Mouse (Mus musculus) right cerebral cortex, adult 18-20 months (tissue): ENCODE measurements at regions not wholly inside any gene's neighbourhood (a gene's known extent, or its start where the extent isn't known, plus 50 kb on each side); places are given as distances from the start of the nearest gene placed in this dataset.
A peak's percentile ranks its signal among the peaks of the same experiment; 100 is the strongest.

Experiments used
- DNase-seq: peaks from one replicate; pipeline ENCODE4 v3.0.0; 2022; ENCODE audit warnings: mixed read lengths

GRCm38 (mm10) chr14:71891667-71892066 lies 600.0 kb downstream of the Gm9195 start:
- peak; percentile 17 for DNase-seq

GRCm38 (mm10) chr14:71882871-71883270 lies 608.8 kb downstream of the Gm9195 start:
- peak; percentile 13 for DNase-seq

DNA sequence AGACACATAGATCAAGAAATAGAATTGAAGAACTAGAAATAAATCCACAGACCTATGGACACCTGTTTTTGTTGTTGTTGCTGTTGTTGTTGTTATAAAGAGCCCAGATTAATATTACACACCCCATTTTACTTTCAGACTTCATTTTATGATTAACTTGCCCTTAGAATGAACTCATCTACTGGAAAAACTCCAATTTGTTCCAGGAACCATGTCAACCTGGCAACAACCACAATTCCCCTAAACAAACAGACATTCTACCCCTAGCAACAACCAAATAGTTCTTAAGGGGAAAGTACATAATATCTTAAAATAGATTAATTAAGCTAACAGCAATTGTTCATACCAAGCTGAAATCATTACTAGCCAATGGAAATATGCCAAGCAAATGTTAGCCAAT lies 646.1 kb downstream of the Gm9195 start:
- no peak for DNase-seq

- DNase-seq, result no peak
Measured at GRCm38 (mm10) chr14:71808863-71809487, 682.7 kb downstream of the Gm9195 start.

DNA sequence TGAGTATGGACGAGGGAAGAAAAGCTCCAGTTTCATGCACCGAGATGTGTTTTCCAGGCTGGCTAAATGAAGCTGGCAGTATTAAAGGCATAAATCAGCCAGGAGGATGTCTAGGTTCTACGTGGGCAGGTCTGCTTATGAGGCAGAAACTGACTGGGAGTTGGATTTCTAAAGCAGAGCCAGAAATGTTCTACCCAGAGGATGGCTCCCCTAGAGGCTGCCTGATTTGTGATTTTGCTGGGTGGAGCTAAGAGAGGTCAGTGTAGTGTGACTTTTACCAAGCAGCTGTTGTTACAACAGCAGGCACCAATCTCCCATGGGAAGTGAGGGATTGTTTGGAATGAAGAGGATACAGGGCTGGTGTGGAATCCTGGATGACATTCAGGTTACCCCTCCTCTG lies 686.0 kb downstream of the Gm9195 start:
- peak; percentile 22 for DNase-seq

DNA sequence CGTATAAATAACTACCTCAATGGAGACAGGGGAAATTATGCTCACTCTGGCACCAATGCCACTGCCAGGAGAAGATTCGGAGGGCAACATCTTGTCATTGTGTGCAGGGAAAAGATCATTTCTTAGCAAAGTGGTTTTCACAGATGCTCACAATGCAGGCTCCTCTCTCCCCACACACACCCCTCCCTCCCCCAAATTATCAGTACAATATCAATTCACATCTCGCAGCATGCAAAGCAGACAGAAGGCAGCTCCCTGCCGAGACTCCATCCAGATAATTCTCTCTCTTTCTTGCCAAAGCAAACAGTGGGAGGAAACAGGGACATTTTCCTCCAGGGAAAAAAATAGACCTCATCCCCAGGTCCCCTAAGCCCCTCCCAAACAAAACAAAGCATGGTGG lies 691.8 kb downstream of the Gm9195 start:
- no peak for DNase-seq

DNA sequence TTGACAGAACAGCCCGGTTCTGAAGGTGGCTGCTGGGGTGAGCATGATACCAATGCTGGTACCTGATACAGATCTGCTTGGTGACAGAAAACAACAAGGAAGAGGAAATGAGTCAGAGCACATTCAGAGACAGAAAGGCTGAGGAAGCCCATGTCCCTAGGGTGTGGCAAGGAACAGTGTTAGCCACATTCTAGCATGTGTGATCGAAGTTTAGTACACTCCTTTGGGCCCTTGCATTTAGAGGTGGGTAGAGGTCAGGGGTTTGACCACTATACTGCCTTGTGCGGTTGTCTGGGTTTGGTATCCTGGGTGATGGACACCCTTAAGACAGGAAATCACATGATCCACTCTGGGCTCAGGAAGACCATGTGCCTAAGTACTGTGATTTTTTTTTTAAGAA lies 695.9 kb downstream of the Gm9195 start:
- DNase-seq, result no peak

DNA sequence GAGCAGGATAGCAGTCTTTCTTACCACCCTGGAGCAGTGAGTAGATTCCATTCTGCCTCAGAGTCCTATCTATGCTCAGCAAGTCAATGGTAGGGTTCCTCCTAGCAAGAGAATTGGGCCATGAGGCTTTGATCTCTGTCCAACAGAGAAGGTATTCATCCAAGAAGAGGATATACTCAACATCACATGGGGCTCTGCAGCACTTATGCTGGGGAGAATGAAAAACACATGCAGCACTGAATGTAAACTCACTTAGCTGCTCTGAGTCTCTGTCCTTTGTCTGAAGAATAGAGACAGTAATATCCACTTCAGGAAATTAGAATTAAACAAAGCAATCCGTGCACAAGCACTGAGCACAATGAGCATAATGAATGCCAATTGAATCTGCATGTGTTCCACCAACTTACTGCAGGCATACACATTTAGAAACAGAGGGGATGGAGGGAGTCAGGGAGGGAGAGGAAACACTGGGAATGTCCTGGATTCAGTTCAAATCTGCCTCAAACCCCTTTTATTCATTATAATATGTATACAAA lies 714.6 kb downstream of the Gm9195 start:
- no peak for DNase-seq

DNA sequence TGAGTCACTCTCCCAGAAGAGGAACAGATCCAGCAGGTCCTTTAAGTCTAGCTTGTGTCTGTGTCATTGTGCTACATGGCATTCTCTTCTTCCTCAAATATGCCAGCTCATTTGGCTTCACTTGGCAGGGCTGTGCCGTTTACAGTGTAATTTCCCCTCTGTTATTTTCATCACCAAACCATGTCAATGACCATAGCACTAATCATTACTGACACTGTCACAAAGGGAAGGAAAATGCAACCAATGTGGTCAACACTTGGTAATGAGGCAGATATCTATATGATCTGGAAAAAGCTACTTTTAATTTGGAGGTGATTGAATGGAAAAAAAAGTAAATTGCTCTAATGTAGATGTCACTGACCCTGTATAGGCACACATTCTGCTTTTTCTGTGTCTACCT lies 724.8 kb downstream of the Gm9195 start:
- no peak for DNase-seq

- peak; percentile 90 for DNase-seq
Measured at GRCm38 (mm10) chr14:71728542-71728941, 763.1 kb downstream of the Gm9195 start.

- DNase-seq, result no peak
Measured at GRCm38 (mm10) chr14:71723526-71723925, 768.1 kb downstream of the Gm9195 start.

DNA sequence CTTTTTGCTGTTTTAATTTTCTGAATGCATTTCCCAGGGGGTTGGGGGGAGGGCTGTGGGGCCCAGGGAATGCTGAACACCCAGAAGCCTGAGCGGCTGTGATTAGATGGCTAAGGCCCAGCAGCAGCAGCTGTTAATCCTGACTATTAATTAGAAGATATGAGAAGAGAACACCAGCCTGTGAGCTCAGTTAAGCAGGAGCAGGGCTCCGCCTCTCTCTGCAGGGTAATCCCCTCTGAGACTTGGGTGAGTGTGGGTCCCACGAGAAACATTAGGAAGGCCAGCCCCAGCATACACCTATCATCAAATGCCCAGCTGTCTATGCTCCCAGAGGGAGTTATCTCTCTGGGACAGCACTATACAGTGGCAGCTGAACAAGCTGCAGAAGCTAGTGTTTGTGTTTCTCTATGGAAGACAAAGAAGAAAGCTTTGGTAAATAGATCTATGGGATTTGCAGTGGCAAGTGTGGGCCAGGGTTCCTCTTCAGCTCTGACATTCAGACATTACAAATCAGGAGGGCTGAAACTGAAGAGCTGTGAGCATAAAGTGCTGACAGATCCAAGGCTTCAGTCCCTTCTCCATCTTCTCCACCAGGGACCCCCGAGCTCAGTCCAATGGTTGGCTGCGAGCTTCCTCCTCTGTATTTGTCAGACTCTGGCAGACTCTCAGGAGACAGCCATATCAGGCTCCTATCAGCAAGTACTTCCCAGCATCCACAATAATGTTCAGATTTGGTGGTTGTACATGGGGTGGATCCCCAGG lies 781.9 kb downstream of the Gm9195 start:
- no peak for DNase-seq

DNA sequence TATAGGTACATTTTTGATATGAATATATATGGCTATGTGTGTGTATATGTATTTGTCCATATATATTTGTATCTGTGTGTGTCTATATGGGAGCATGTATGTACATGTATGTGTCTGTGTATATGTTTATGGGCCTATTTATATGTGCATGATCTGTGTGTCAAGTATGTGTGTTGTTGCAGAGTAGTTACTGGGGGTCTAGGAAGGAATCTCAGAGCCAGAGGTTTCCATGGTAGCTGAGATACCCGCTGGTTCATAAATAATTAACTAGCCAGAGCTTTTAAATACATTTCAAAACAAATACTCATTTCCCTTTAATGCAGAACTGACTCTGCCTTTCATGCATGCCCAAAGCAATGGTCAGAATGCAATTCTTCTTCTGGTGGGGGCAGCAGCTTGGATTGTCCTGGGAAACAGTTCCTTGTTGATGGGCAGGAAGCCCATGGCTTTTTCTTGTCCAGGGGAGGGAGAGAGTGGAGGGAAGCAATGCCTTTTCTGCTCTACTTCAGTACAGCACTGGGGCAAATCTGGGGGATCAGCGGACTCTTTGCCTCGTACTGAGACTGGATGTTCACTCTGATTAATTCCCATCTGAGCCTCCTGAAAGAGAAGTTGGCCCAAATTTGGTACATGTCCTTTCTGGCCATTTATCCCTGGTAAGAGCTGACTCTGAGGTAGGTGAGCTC lies 798.7 kb downstream of the Gm9195 start:
- no peak for DNase-seq

- no peak for DNase-seq
Measured at GRCm38 (mm10) chr14:71674564-71674963, 817.1 kb downstream of the Gm9195 start.

DNA sequence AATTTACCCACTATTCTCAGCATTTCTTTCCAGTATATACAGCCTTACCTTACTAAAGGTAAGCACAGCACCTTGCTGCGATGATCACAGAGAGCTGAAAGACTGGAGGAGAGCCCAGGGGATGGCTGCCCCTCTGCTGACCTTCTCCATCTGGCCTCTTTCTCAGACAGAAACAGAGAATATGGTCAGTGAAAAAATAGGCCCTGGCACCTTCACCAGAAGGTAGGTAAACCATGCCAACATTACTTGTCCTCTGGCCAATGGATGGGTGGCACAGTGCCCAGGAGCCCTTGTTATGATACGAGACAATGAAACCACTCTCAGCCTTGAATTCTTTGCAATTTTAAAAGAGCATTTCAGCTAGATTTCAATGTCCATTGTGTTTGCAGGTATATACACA lies 817.8 kb downstream of the Gm9195 start:
- peak; percentile 4 for DNase-seq

GRCm38 (mm10) chr14:71672481-71672880 lies 819.2 kb downstream of the Gm9195 start:
- DNase-seq, result no peak

DNA sequence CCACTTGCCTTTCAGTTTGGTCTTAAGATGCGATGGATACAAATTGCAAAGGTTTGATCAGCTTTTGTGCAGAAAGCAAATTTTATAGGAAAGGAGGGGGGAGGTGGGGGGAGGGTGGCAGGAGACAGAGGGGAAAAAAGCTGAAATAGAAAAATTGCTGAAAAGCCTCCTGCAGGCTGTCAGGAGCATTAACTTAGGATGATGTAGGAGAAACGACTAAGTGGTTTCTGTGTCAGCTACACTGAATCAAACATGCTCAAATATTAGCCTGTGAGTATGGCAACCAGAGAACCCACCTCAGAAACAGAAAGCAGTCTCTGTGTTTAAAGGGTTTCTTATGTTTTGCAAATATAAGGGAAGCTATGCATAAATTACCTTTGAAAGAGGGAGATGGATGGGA lies 819.6 kb downstream of the Gm9195 start:
- no peak for DNase-seq

- DNase-seq, result peak; percentile 21
Measured at GRCm38 (mm10) chr14:71670435-71670834, 821.2 kb downstream of the Gm9195 start.

DNA sequence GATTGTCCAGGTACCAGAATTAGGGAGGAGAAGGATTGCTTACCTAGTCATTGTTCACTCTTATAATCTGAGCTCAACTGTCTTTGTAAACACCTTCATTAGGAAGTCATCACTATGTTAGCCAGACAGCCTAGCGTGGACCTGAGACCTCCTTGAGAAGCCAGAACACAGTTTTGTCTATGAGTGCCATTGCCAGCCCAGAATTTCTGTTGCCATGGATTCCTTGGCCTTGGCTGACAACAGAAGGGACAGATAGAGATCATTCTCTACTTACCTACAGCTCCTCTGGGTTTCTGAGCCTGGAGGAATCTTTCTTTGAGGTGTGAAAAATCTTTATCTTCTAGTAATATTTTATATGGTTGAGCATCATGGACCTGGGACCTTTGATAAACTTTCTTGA lies 825.0 kb downstream of the Gm9195 start:
- DNase-seq, result no peak

- DNase-seq, result no peak
Measured at GRCm38 (mm10) chr14:71660166-71660565, 831.5 kb downstream of the Gm9195 start.

- no peak for DNase-seq
Measured at GRCm38 (mm10) chr14:71654785-71655627, 836.6 kb downstream of the Gm9195 start.

DNA sequence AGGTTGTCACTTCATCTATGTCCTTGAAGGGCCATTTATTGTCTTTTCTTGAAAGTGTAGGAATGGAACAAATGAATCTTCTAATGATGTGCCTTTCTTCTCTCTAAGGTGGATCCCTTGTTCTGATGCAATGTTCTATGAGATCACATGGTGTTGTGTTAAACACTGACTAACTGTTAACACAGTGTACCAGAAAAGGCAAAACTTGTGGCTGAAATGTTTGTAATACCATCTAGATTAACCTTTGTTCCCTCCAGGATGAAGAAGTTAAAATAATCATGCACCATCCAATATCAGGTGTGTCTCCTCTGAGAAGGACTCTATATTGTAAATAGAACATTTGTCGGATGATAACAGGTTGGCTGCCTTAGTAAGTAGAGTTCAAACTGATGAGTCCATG lies 849.1 kb downstream of the Gm9195 start:
- no peak for DNase-seq

GRCm38 (mm10) chr14:71639083-71639482 lies 852.6 kb downstream of the Gm9195 start:
- no peak for DNase-seq
